Mouse (Mus musculus) granulocyte monocyte progenitor cell, adult 5-6 weeks (primary cell): Measurements from ENCODE around the gene Tanc1. TPM values are rescaled to one million over a fixed set of nuclear protein-coding genes. Genes with fewer than 3 reads are reported as not detected.
"Not testable (repeated sequence)": the region's sequence is repeated elsewhere in the genome, so short reads cannot be mapped to it uniquely, and the experiment has no call there.

Experiments
- ATAC-seq: replicated peaks from 2 replicates; pipeline ENCODE4 v1.8.0; 2016; ENCODE audit warnings: mild to moderate bottlenecking, moderate TSS enrichment, inconsistent platforms; ENCODE audit not compliant: poor library complexity, severe bottlenecking
- total RNA-seq, 2 experiments: library from RNA; stranded (forward) in 1 of 2; stranded (reverse) in 1 of 2; fragments of 200-712, 200-1000 nt in 1 of 2; fragments of >200 nt in 1 of 2; fragmentation: Nextera tagmentation in 1 of 2; gene quantifications; 2 replicates each; pipeline ENCODE4 v1.2.3; 2014 to 2017

The Tanc1 gene
- total RNA-seq, 2 experiments from 2014 or later: 3.6 to 15.6 TPM

GRCm38 (mm10) chr2:59851885-59852284, 240.0 kb downstream of the Tanc1 start:
- ATAC-seq: not testable (repeated sequence)

GRCm38 (mm10) chr2:59852916-59853315, 241.1 kb downstream of the Tanc1 start:
- ATAC-seq: no peak

- no peak for ATAC-seq
Measured at GRCm38 (mm10) chr2:59853543-59853942, 241.7 kb downstream of the Tanc1 start.

GRCm38 (mm10) chr2:59854363-59854762, 242.5 kb downstream of the Tanc1 start:
- ATAC-seq: no peak

- ATAC-seq: no peak
Measured at GRCm38 (mm10) chr2:59862618-59863017, 250.8 kb downstream of the Tanc1 start.

GRCm38 (mm10) chr2:59870526-59870925, 258.7 kb downstream of the Tanc1 start:
- no peak for ATAC-seq

GRCm38 (mm10) chr2:59876482-59876881, 264.6 kb downstream of the Tanc1 start:
- ATAC-seq: no peak

GRCm38 (mm10) chr2:59877335-59877734, 265.5 kb downstream of the Tanc1 start:
- no peak for ATAC-seq

GRCm38 (mm10) chr2:59878221-59878620, 266.4 kb downstream of the Tanc1 start:
- no peak for ATAC-seq

- ATAC-seq: 0 out of 2 replicates have a peak, but pooled peaks have one; percentile 18
Measured at GRCm38 (mm10) chr2:59881404-59881803, 269.6 kb downstream of the Tanc1 start.

- peak; percentile 92 for ATAC-seq
Measured at GRCm38 (mm10) chr2:59881831-59882741, 270.2 kb downstream of the Tanc1 start, which contains the start of gene Wdsub1. TSS of gene Wdsub1 (minus strand) at chr2:59882591.

- no peak for ATAC-seq
Measured at GRCm38 (mm10) chr2:59882742-59883281, 271.0 kb downstream of the Tanc1 start.

GRCm38 (mm10) chr2:59889699-59890098, 277.9 kb downstream of the Tanc1 start:
- peak; percentile 94 for ATAC-seq

Other genes starting within 250 kb of the Tanc1 start
- not detected in 2 replicates for gene Dapl1, start 127.4 kb upstream of the Tanc1 start, total RNA-seq (2014; fragmentation: Nextera tagmentation)
- not detected in 2 replicates for gene Dapl1, start 127.4 kb upstream of the Tanc1 start, total RNA-seq (2017)